Mouse (Mus musculus) lung, postnatal 0 days (tissue): ENCODE measurements around the gene Rora.

Experiments
- CTCF ChIP-seq: IDR thresholded peaks from 2 replicates; pipeline ENCODE4 v1.5.1; 2016; ENCODE audit warnings: antibody characterized with exemption, mild to moderate bottlenecking
- EP300 ChIP-seq: IDR thresholded peaks from 2 replicates; pipeline ENCODE4 v1.6.1; 2016; ENCODE audit warnings: antibody characterized with exemption, mild to moderate bottlenecking, control low read depth

DNA sequence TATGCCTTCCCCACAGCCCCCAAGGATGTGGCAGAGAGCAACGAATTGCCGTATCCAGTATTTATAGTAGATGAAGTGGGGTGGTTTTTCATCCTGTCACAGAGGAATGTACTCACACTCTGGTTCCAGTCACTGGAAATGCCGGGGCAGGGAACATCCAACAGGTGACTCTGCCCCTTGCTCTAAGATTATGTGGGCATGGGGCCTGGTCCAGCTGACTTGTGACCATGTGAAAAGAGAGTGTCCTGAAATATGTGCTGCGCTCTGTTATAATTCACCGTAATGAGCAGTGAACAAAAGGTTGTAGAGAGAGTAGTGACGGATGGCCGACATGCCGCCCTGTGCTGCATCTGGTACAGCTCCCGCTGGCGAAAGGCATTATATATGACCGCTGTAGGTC is 282.0 kb downstream of the Rora start:
- TF ChIP-seq CTCF = no peak
- no peak for TF ChIP-seq EP300
